Mouse (Mus musculus): Measurements from ENCODE around the gene Fam129a. TPM values are rescaled to one million over a fixed set of nuclear protein-coding genes. Genes with fewer than 3 reads are reported as not detected.

The Fam129a gene
- total and polyA plus RNA-seq, 2 experiments from 2014 or later: 1.2 to 1.4 TPM

DNA sequence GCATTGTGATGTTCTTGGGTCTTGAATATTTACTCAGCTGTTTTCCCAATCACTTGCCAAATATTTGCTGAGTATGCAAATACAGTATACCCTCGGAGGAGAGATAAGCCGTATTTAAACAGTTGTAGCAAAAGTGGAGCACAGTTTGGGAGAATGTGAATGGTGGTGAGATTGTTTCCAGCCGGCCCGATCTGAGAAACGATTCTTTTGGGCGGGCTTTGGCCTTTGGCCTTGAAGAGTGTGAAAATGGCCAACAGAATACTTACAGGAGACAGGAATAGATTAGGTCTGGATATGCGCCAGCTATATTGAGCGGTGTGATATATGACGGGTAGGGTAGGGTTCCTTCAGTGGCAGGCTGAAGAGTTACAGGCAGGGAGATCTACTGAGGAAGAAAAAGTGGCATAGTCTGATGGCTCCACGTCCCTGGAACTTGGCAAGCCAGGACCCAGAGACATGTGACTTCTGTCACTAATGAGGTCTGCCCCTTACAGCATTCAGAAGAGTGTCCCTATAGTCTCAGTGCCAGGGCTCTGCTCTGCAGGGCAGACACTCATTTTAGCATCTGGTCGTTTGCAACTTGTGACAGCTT, 60.8 kb downstream of the Fam129a start:
- H3K4me2 ChIP-seq (ENCODE audit: low read depth, low read length, poor library complexity, severe bottlenecking): no peak overlapping the region
- H3K27ac ChIP-seq (ENCODE audit: low read depth, low read length): no peak overlapping the region
- TF ChIP-seq CTCF (IDR thresholded peaks at IDR 0.05): no peak
- ATAC-seq (ENCODE audit: low FRiP score): peak; percentile 68; the same call in 1 of the 2 replicates
- H3K9ac ChIP-seq (replicated peaks; ENCODE audit: low read length, poor library complexity, severe bottlenecking): no peak overlapping the region
- H3K36me3 ChIP-seq (ENCODE audit: insufficient read depth, low read length): no peaks in the 10 kb centered on the region
- peak; percentile 74 for DNase-seq (ENCODE audit: low spot score)
- no peaks in the 10 kb centered on the region for H3K27me3 ChIP-seq (ENCODE audit: insufficient read depth, low read length)
- H3K4me1 ChIP-seq (ENCODE audit: insufficient read depth, low read length): no peaks in the 10 kb centered on the region
- no peak overlapping the region for H3K4me3 ChIP-seq (ENCODE audit: low read depth, low read length)
- H3K9me3 ChIP-seq (ENCODE audit: low read length): no peaks in the 10 kb centered on the region
- 70% methylated on average over 11 of the region's 11 CpGs for WGBS

DNA sequence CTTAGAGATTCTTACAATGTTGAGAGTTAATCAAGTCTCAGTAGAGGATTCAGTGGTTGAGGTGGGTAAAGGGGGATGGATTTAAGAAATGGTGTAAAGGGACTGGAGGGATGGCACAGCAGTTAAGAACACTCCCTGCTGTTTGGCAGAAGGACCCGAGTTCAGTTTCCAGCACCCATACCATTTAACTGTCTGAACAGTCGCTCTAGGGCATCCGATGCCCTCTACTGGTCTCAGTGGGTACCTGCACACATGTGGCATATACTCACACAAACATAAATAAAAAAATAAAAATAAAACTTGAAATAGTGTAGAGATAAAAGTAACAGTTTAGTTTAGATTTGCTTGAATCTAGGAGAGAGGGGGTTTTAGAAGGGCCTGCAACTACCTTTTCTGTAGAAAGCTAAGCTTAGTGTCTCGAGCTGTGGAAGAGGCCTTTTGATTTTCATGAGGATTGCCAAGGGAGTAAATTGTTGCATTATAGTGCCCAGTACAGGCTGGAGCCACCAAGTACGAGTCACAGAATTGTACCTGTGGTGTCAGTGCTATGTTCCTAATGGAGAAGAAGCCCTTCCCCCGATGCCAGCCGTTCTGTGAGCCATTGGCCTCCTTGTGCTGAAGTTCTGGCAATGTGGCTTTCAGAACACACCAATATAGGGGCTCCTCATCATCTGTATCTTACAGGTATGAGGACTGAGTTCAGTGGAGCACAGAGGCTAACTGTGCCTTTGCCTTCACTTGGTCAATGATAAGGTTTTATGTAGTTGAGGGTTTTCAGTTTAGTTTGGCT, 61.8 kb downstream of the Fam129a start:
- WGBS: 96% methylated on average over 7 of the region's 7 CpGs
- Histone ChIP-seq H3K4me2 (ENCODE audit: low read depth, low read length, poor library complexity, severe bottlenecking) (no peak overlapping the region), H3K9me3 (ENCODE audit: low read length) (no peaks in the 10 kb centered on the region), H3K9ac (replicated peaks; ENCODE audit: low read length, poor library complexity, severe bottlenecking) (no peak overlapping the region), H3K36me3 (ENCODE audit: insufficient read depth, low read length) (no peaks in the 10 kb centered on the region), H3K27me3 (ENCODE audit: insufficient read depth, low read length) (no peaks in the 10 kb centered on the region), H3K4me1 (ENCODE audit: insufficient read depth, low read length) (no peaks in the 10 kb centered on the region), H3K27ac (ENCODE audit: low read depth, low read length) (no peak overlapping the region), H3K4me3 (ENCODE audit: low read depth, low read length) (no peak overlapping the region)
- DNase-seq (ENCODE audit: low spot score): no peak
- no peak for ATAC-seq (ENCODE audit: low FRiP score)
- TF ChIP-seq CTCF (IDR thresholded peaks at IDR 0.05): peak; percentile 30

DNA sequence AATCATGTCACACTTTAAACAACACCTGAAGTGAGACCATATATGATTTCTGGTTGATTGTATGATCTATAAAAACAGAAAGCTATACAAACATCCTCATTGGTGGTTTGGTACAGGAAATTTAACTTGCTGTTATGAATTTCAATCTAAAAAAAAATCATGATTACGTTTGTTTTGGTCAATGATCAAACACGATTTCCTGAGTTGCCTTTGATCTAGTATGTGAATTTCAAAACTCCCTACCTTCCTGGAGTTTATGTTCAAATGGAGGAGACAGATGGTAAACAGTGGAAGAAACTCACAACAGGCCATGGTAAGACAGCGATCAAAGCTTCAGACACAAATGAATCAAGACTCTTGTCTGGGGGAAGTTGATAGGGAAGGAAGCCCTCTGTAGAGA, 65.7 kb downstream of the Fam129a start:
- no peaks in the 10 kb centered on the region for H3K27me3 ChIP-seq (ENCODE audit: insufficient read depth, low read length)
- H3K36me3 ChIP-seq (ENCODE audit: insufficient read depth, low read length): no peaks in the 10 kb centered on the region
- WGBS: 90% methylated on average over 3 of the region's 3 CpGs
- no peak for TF ChIP-seq CTCF (IDR thresholded peaks at IDR 0.05)
- no peaks in the 10 kb centered on the region for H3K4me1 ChIP-seq (ENCODE audit: insufficient read depth, low read length)
- H3K9me3 ChIP-seq (ENCODE audit: low read length): no peaks in the 10 kb centered on the region
- ATAC-seq (ENCODE audit: low FRiP score) (no peak), DNase-seq (ENCODE audit: low spot score) (no peak)
- H3K4me3 ChIP-seq (ENCODE audit: low read depth, low read length): no peak overlapping the region
- H3K9ac ChIP-seq (replicated peaks; ENCODE audit: low read length, poor library complexity, severe bottlenecking): no peak overlapping the region
- H3K4me2 ChIP-seq (ENCODE audit: low read depth, low read length, poor library complexity, severe bottlenecking): no peak overlapping the region
- no peak overlapping the region for H3K27ac ChIP-seq (ENCODE audit: low read depth, low read length)

DNA sequence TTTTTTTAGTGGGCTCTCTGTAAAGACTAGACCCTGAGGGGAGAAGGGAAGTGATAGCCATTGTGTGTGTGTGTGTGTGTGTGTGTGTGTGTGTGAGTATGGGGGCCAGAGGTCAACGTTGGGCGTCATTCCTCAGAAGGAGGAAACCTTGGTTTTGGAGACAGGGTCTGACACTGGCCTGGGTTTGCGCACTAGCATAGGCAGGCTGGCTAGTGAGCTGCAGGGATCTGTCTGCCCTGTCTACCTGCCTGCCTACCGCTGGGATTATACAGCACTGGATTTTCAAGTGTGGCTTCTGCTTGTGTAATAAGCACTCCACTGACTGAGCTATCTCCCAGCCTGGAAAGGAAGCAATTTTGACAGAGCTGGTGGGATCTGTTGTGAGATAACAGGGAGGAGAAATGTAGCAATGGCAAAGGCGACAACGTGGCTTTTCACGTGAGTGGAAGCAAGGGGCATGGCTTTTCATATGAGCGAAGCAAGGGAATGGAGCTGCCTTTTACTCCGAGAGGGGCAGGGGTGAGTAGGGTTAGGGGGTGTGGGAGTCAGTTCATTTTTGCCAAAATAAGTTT, 66.5 kb downstream of the Fam129a start:
- Histone ChIP-seq H3K9ac (replicated peaks; ENCODE audit: low read length, poor library complexity, severe bottlenecking) (no peak overlapping the region), H3K9me3 (ENCODE audit: low read length) (no peaks in the 10 kb centered on the region), H3K4me1 (ENCODE audit: insufficient read depth, low read length) (no peaks in the 10 kb centered on the region), H3K27ac (ENCODE audit: low read depth, low read length) (no peak overlapping the region), H3K4me3 (ENCODE audit: low read depth, low read length) (no peak overlapping the region), H3K4me2 (ENCODE audit: low read depth, low read length, poor library complexity, severe bottlenecking) (no peak overlapping the region), H3K27me3 (ENCODE audit: insufficient read depth, low read length) (no peaks in the 10 kb centered on the region), H3K36me3 (ENCODE audit: insufficient read depth, low read length) (no peaks in the 10 kb centered on the region)
- WGBS: 89% methylated on average over 9 of the region's 9 CpGs
- DNase-seq (ENCODE audit: low spot score) (no peak), ATAC-seq (ENCODE audit: low FRiP score) (no peak)
- no peak for TF ChIP-seq CTCF (IDR thresholded peaks at IDR 0.05)

DNA sequence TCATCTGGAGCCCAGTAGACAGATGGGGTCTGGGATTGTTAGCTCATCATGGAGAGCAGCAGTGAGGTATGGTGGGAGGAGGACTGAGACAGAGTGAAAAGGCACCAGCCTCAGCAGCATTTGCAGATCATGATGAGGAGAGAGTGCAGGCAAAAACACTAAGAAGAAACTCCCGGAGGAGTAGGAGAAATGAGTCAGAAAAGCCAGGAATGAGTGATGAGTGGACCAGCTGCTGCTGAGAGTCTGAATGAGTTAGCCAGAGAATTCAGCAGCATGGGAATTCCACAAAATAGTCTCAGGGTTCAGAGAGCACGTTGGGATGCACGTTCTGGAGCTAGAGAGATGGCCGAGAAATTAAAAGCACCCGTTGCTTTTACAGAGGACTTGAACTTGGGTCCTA, 67.4 kb downstream of the Fam129a start:
- no peak overlapping the region for H3K4me3 ChIP-seq (ENCODE audit: low read depth, low read length)
- H3K27me3 ChIP-seq (ENCODE audit: insufficient read depth, low read length): no peaks in the 10 kb centered on the region
- H3K4me2 ChIP-seq (ENCODE audit: low read depth, low read length, poor library complexity, severe bottlenecking): no peak overlapping the region
- H3K36me3 ChIP-seq (ENCODE audit: insufficient read depth, low read length): no peaks in the 10 kb centered on the region
- no peak for ATAC-seq (ENCODE audit: low FRiP score)
- no peaks in the 10 kb centered on the region for H3K4me1 ChIP-seq (ENCODE audit: insufficient read depth, low read length)
- no peak overlapping the region for H3K9ac ChIP-seq (replicated peaks; ENCODE audit: low read length, poor library complexity, severe bottlenecking)
- no peaks in the 10 kb centered on the region for H3K9me3 ChIP-seq (ENCODE audit: low read length)
- WGBS: 93% methylated on average over 5 of the region's 5 CpGs
- H3K27ac ChIP-seq (ENCODE audit: low read depth, low read length): no peak overlapping the region
- no peak for TF ChIP-seq CTCF (IDR thresholded peaks at IDR 0.05)
- DNase-seq (ENCODE audit: low spot score): no peak

DNA sequence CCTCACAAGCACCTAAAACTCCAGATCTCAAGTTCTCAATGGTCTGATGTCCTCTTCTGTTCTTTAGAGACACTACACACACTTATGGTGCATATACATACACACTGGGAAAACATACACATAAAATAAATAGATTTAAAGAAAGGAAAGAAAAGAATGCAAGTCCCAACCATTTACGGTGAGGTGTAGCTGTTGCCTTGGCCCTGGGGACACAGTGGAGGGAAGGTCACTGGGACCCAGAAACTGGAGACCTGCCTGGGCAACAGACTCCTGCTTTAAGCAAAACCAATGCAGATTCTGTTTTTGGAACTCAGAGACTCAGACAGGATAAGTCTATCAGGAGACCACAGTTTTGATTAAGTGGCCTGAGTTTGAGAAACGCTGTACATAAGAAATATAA, 67.8 kb downstream of the Fam129a start:
- H3K9me3 ChIP-seq (ENCODE audit: low read length): no peaks in the 10 kb centered on the region
- H3K4me2 ChIP-seq (ENCODE audit: low read depth, low read length, poor library complexity, severe bottlenecking): no peak overlapping the region
- no peaks in the 10 kb centered on the region for H3K27me3 ChIP-seq (ENCODE audit: insufficient read depth, low read length)
- no peak overlapping the region for H3K27ac ChIP-seq (ENCODE audit: low read depth, low read length)
- WGBS: 97% methylated on average over 2 of the region's 2 CpGs
- ATAC-seq (ENCODE audit: low FRiP score) (no peak), DNase-seq (ENCODE audit: low spot score) (no peak)
- H3K4me3 ChIP-seq (ENCODE audit: low read depth, low read length): no peak overlapping the region
- H3K4me1 ChIP-seq (ENCODE audit: insufficient read depth, low read length): no peaks in the 10 kb centered on the region
- TF ChIP-seq CTCF (IDR thresholded peaks at IDR 0.05): no peak
- no peak overlapping the region for H3K9ac ChIP-seq (replicated peaks; ENCODE audit: low read length, poor library complexity, severe bottlenecking)
- H3K36me3 ChIP-seq (ENCODE audit: insufficient read depth, low read length): no peaks in the 10 kb centered on the region

All from midbrain, postnatal 0 days (tissue).